24 mouse cellular contexts compared by ENCODE assay signal in genomic region chr5:131156323-131156722, GRCm38 (mm10).
DNase-seq lines count a peak whose midpoint lies in the region; ATAC-seq and TF ChIP-seq lines count a peak whose summit lies in the region.
"Had no signal": no experiment of that assay in that cellular context is flagged by ENCODE, and none has a peak within 500 bp of the region (broad histone marks: within the 10 kb centered on the region; RNA-seq: fewer than 3 reads in every experiment).

No protein-coding gene starts in this region.

- no peak for ATAC-seq in forebrain, postnatal 0 days
- ATAC-seq in forebrain, embryonic 11.5 days (replicated peaks; ENCODE audit: low FRiP score), result no peak
- ATAC-seq in lung, postnatal 0 days, result no peak
- ATAC-seq: forebrain, embryonic 15.5 days; hindbrain, postnatal 0 days had no signal

- no peak overlapping the region for H3K4me2 ChIP-seq in forebrain, postnatal 0 days (ENCODE audit: low read depth)
- no peak overlapping the region for H3K4me2 ChIP-seq in forebrain, embryonic 11.5 days (ENCODE audit: low read depth, low read length, severe bottlenecking)
- no peak overlapping the region for H3K4me2 ChIP-seq in lung, postnatal 0 days (replicated peaks; ENCODE audit: low read depth, low read length)
- H3K4me2 ChIP-seq: embryonic facial prominence, embryonic 15.5 days; forebrain, embryonic 15.5 days; liver, embryonic 15.5 days; midbrain, embryonic 11.5 days had no signal

- no peaks in the 10 kb centered on the region for H3K36me3 ChIP-seq in forebrain, postnatal 0 days (ENCODE audit: insufficient read depth)
- no peaks in the 10 kb centered on the region for H3K36me3 ChIP-seq in forebrain, embryonic 11.5 days (ENCODE audit: control insufficient read depth, insufficient read depth, low read length)
- no peaks in the 10 kb centered on the region for H3K36me3 ChIP-seq in kidney, adult 2 months (ENCODE audit: control insufficient read depth, insufficient read depth, low read length)
- no peaks in the 10 kb centered on the region for H3K36me3 ChIP-seq in lung, postnatal 0 days (ENCODE audit: insufficient read depth, low read length)
- H3K36me3 ChIP-seq: embryonic facial prominence, embryonic 15.5 days; forebrain, embryonic 15.5 days; G1E; heart, embryonic 10.5 days; limb, embryonic 10.5 days; liver, embryonic 15.5 days had no signal

- no peak overlapping the region for H3K9ac ChIP-seq in forebrain, postnatal 0 days
- H3K9ac ChIP-seq in forebrain, embryonic 11.5 days (ENCODE audit: low read length), result no peak overlapping the region
- H3K9ac ChIP-seq in lung, postnatal 0 days (replicated peaks; ENCODE audit: low read depth), result no peak overlapping the region
- H3K9ac ChIP-seq: embryonic facial prominence, embryonic 15.5 days; forebrain, embryonic 15.5 days; liver, embryonic 15.5 days had no signal

- H3K9me3 ChIP-seq in forebrain, postnatal 0 days (ENCODE audit: low read length), result no peaks in the 10 kb centered on the region
- H3K9me3 ChIP-seq in forebrain, embryonic 11.5 days (ENCODE audit: control insufficient read depth, low read length), result no peaks in the 10 kb centered on the region
- H3K9me3 ChIP-seq in lung, postnatal 0 days (ENCODE audit: low read length), result no peaks in the 10 kb centered on the region
- H3K9me3 ChIP-seq: embryonic facial prominence, embryonic 15.5 days; forebrain, embryonic 15.5 days; heart, embryonic 10.5 days; limb, embryonic 10.5 days; liver, embryonic 15.5 days had no signal

- no peak for TF ChIP-seq EP300 in lung, postnatal 0 days (IDR thresholded peaks at IDR 0.05)

- no peaks in the 10 kb centered on the region for H3K27me3 ChIP-seq in forebrain, postnatal 0 days (ENCODE audit: insufficient read depth, low read length)
- no peaks in the 10 kb centered on the region for H3K27me3 ChIP-seq in forebrain, embryonic 11.5 days (ENCODE audit: control insufficient read depth, insufficient read depth, low read length)
- H3K27me3 ChIP-seq in kidney, adult 2 months (replicated peaks; ENCODE audit: control insufficient read depth, insufficient read depth, low read length), result no peaks in the 10 kb centered on the region
- H3K27me3 ChIP-seq in lung, postnatal 0 days (replicated peaks; ENCODE audit: insufficient read depth, low read length), result no peaks in the 10 kb centered on the region
- H3K27me3 ChIP-seq: embryonic facial prominence, embryonic 15.5 days; forebrain, embryonic 15.5 days; liver, embryonic 15.5 days had no signal

- no peaks in the 10 kb centered on the region for H3K4me1 ChIP-seq in forebrain, postnatal 0 days (ENCODE audit: insufficient read depth)
- H3K4me1 ChIP-seq in forebrain, embryonic 11.5 days (replicated peaks; ENCODE audit: control insufficient read depth, insufficient read depth, low read length), result no peaks in the 10 kb centered on the region
- no peaks in the 10 kb centered on the region for H3K4me1 ChIP-seq in kidney, adult 2 months (ENCODE audit: control insufficient read depth, insufficient read depth, low read length)
- H3K4me1 ChIP-seq in lung, postnatal 0 days (ENCODE audit: insufficient read depth, low read depth, low read length), result no peaks in the 10 kb centered on the region
- H3K4me1 ChIP-seq: embryonic facial prominence, embryonic 15.5 days; heart, embryonic 10.5 days; liver, embryonic 15.5 days had no signal

- H3K4me3 ChIP-seq in forebrain, postnatal 0 days (ENCODE audit: low read depth, low read length), result no peak overlapping the region
- no peak overlapping the region for H3K4me3 ChIP-seq in forebrain, embryonic 11.5 days (ENCODE audit: low read depth, low read length)
- H3K4me3 ChIP-seq in kidney, adult 2 months (ENCODE audit: insufficient read depth, low read depth, low read length), result no peak overlapping the region
- H3K4me3 ChIP-seq in lung, postnatal 0 days (ENCODE audit: low read depth, low read length), result no peak overlapping the region
- H3K4me3 ChIP-seq: embryonic facial prominence, embryonic 15.5 days; forebrain, embryonic 15.5 days; heart, embryonic 10.5 days; limb, embryonic 10.5 days; liver, embryonic 15.5 days had no signal

- no peak for DNase-seq in forebrain, postnatal 0 days
- DNase-seq in forebrain, embryonic 11.5 days (ENCODE audit: low spot score), result no peak
- DNase-seq in kidney, adult 2 months, result peak; percentile 3
- DNase-seq in kidney, adult 11 months, result no peak
- no peak for DNase-seq in lung, postnatal 0 days (ENCODE audit: low spot score)
- no peak for DNase-seq in lung, adult 18-20 months
- DNase-seq in retina, embryonic 14.5 days (ENCODE audit: low spot score), result no peak
- no peak for DNase-seq in kidney, postnatal 25 days
- DNase-seq: adrenal gland, postnatal 14 days; cerebellum, adult 8-10 months; gastrocnemius, postnatal 25 days; kidney, adult 18-20 months; kidney, postnatal 4 days; liver; lung, postnatal 14 days; thymus, adult 2 months had no signal

- WGBS in forebrain, postnatal 0 days, result 73% methylated on average over 3 of the region's 3 CpGs
- 79% methylated on average over 3 of the region's 3 CpGs for WGBS in forebrain, embryonic 11.5 days
- 85% methylated on average over 3 of the region's 3 CpGs for WGBS in kidney, adult 2 months
- 69% methylated on average over 3 of the region's 3 CpGs for WGBS in lung, postnatal 0 days

- TF ChIP-seq CTCF in forebrain, postnatal 0 days (IDR thresholded peaks at IDR 0.05; ENCODE audit: low read depth), result peak; percentile 11; the same call in 1 of the 2 replicates
- no peak for TF ChIP-seq CTCF in kidney, adult 2 months (conservative IDR thresholded peaks at IDR 0.05; ENCODE audit: insufficient read depth, insufficient read length, low read depth, low read length)
- TF ChIP-seq CTCF in lung, postnatal 0 days (IDR thresholded peaks at IDR 0.05), result peak; percentile 17; the same call in 1 of the 2 replicates

- H3K27ac ChIP-seq in forebrain, postnatal 0 days (ENCODE audit: low read depth, low read length), result no peak overlapping the region
- no peak overlapping the region for H3K27ac ChIP-seq in forebrain, embryonic 11.5 days (ENCODE audit: low read depth, low read length)
- no peak overlapping the region for H3K27ac ChIP-seq in kidney, adult 2 months (ENCODE audit: insufficient read depth, low read depth, low read length)
- no peak overlapping the region for H3K27ac ChIP-seq in lung, postnatal 0 days (ENCODE audit: low read length)
- H3K27ac ChIP-seq: embryonic facial prominence, embryonic 15.5 days; forebrain, embryonic 15.5 days; heart, embryonic 10.5 days; hindbrain, postnatal 0 days; limb, embryonic 10.5 days; liver, embryonic 15.5 days had no signal

- TF ChIP-seq POLR2A in kidney, adult 2 months (IDR thresholded peaks at IDR 0.05; ENCODE audit: low read depth, low read length), result no peak
